Mouse (Mus musculus): ENCODE measurements around the gene Nckap1l.
"Not testable (repeated sequence)": the region's sequence is repeated elsewhere in the genome, so short reads cannot be mapped to it uniquely, and the experiment has no call there.

DNA sequence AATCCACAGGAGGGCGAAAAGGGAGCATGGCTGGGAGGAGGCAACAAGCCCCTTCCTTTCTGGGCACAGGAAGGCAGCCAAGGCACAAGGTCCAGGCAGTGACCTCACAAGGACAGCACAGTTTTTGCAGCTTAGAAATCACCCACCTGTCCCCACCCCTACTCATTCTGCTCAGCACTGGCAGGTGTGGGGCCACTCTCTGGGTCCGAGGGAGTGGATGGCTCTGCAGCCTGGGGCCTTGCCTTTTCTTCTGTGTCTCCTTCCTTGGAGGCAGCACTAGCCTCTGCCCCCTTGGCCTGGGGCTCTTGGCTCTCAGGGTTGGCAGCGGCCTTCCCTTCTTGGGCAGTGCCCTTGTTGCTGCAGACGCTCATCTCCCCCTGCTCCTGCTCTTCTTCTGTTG lies 7.6 kb upstream of the Nckap1l start:
- not testable (repeated sequence) for TF ChIP-seq BHLHE40 (IDR thresholded peaks at IDR 0.05; ENCODE audit: borderline replicate concordance, low read depth, low read length); MYB (IDR thresholded peaks at IDR 0.05; ENCODE audit: low read depth, low read length); MAZ (IDR thresholded peaks at IDR 0.05; ENCODE audit: low read depth, low read length); TBP (IDR thresholded peaks at IDR 0.05; ENCODE audit: low read depth, low read length); CTCF (IDR thresholded peaks at IDR 0.05 in 2 of 3, conservative IDR thresholded peaks at IDR 0.05 in 1 of 3; ENCODE audit: control insufficient read depth in 1 of 3, insufficient read depth in 1 of 3, low read depth in 2 of 3, low read length in 3 of 3, poor library complexity in 1 of 3, severe bottlenecking in 1 of 3); NELFE (IDR thresholded peaks at IDR 0.05; ENCODE audit: low read depth, low read length); MAX (IDR thresholded peaks at IDR 0.05; ENCODE audit: low read length); ZC3H11A (IDR thresholded peaks at IDR 0.05; ENCODE audit: low read depth, low read length)

Data from MEL (cell line).